Mouse (Mus musculus): ENCODE data around the gene Enpp1.
"Not testable (repeated sequence)": the region's sequence is repeated elsewhere in the genome, so short reads cannot be mapped to it uniquely, and the experiment has no call there.

Gene Enpp1

DNA sequence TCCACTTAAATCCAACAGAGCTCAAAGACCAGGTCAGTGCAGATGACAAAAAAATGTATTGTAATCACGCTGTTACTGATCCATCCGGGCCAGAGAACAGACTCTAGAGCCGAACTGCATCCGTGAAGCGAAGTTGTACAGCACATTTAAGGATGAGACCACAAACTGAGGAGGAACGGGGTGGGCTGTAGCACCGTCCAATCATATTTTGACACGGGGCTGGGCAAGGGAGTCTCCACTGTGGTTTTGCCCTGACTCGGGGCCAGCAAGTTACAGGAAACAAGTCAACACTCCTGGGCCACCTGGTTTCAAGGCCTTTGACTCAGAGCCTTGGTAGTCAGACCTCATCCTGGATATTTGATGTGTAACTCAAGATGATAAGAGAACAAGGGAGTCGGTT is 76.1 kb downstream of the Enpp1 start:
- no peaks in the 10 kb centered on the region for H3K36me3 ChIP-seq (ENCODE audit: control insufficient read depth, insufficient read depth, low read length, poor library complexity, severe bottlenecking)
- H3K27me3 ChIP-seq (ENCODE audit: control insufficient read depth, insufficient read depth, low read length, poor library complexity, severe bottlenecking): no peaks in the 10 kb centered on the region
- peak; percentile 20 for DNase-seq (ENCODE audit: low read depth, low spot score)

- peak; percentile 39 for DNase-seq (ENCODE audit: low read depth, low spot score)
- no peaks in the 10 kb centered on the region for H3K27me3 ChIP-seq (ENCODE audit: control insufficient read depth, insufficient read depth, low read length, poor library complexity, severe bottlenecking)
- no peaks in the 10 kb centered on the region for H3K36me3 ChIP-seq (ENCODE audit: control insufficient read depth, insufficient read depth, low read length, poor library complexity, severe bottlenecking)
Measured at GRCm38 (mm10) chr10:24635331-24635815, 76.6 kb downstream of the Enpp1 start.

GRCm38 (mm10) chr10:24634288-24634687 is 77.7 kb downstream of the Enpp1 start:
- Histone ChIP-seq H3K36me3 (ENCODE audit: control insufficient read depth, insufficient read depth, low read length, poor library complexity, severe bottlenecking) (no peaks in the 10 kb centered on the region), H3K27me3 (ENCODE audit: control insufficient read depth, insufficient read depth, low read length, poor library complexity, severe bottlenecking) (no peaks in the 10 kb centered on the region)
- no peak for DNase-seq (ENCODE audit: low read depth, low spot score)

DNA sequence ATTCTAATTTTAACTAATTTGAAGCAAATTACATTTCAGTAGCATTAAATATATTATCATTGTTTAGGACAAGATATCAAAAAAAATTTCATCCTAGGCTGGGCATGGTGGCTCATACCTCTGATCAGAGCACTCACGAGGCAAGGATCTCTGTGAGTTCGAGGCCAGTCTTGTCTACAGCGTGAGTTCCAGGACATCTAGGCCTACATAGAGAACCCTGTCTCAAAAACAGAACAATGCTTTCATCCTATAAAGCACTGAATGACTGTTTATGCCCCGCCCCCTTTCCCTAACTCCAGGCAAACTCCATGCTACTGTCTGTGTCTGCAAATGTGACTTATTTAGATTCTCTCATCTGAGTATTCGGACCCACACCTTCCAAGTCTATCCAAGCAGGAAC is 80.8 kb downstream of the Enpp1 start:
- no peak for DNase-seq (ENCODE audit: low read depth, low spot score)
- no peaks in the 10 kb centered on the region for H3K27me3 ChIP-seq (ENCODE audit: control insufficient read depth, insufficient read depth, low read length, poor library complexity, severe bottlenecking)
- no peaks in the 10 kb centered on the region for H3K36me3 ChIP-seq (ENCODE audit: control insufficient read depth, insufficient read depth, low read length, poor library complexity, severe bottlenecking)

GRCm38 (mm10) chr10:24630469-24631081 is 81.4 kb downstream of the Enpp1 start:
- Histone ChIP-seq H3K36me3 (ENCODE audit: control insufficient read depth, insufficient read depth, low read length, poor library complexity, severe bottlenecking) (no peaks in the 10 kb centered on the region), H3K27me3 (ENCODE audit: control insufficient read depth, insufficient read depth, low read length, poor library complexity, severe bottlenecking) (no peaks in the 10 kb centered on the region)
- DNase-seq (ENCODE audit: low read depth, low spot score): peak; percentile 77

GRCm38 (mm10) chr10:24629086-24629720 is 82.8 kb downstream of the Enpp1 start:
- H3K27me3 ChIP-seq (ENCODE audit: control insufficient read depth, insufficient read depth, low read length, poor library complexity, severe bottlenecking): no peaks in the 10 kb centered on the region
- no peaks in the 10 kb centered on the region for H3K36me3 ChIP-seq (ENCODE audit: control insufficient read depth, insufficient read depth, low read length, poor library complexity, severe bottlenecking)

DNA sequence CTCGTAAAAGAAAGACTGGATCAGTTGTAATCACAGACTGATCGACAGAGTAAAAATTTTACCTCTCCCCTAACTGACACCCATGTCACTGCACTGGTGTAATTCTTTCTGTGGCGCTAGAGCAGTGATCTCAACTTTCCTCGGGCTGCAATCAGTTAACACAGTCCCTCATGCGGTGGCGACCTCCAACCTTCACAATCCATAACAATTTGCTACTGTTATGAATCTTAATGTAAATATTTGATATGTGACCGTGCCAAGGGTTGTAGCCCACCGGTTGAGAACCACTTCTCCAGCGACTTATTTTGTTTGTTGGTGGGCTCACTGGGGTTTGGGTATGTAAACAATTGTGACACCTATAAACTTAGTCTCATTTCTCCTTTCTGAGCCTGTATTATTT is 83.5 kb downstream of the Enpp1 start:
- no peak for DNase-seq (ENCODE audit: low read depth, low spot score)
- no peaks in the 10 kb centered on the region for H3K36me3 ChIP-seq (ENCODE audit: control insufficient read depth, insufficient read depth, low read length, poor library complexity, severe bottlenecking)
- H3K27me3 ChIP-seq (ENCODE audit: control insufficient read depth, insufficient read depth, low read length, poor library complexity, severe bottlenecking): no peaks in the 10 kb centered on the region

More at GRCm38 (mm10) chr10:24629086-24629720, 82.8 kb downstream of the Enpp1 start:
- DNase-seq (ENCODE audit: low read depth, low spot score): no peak

DNA sequence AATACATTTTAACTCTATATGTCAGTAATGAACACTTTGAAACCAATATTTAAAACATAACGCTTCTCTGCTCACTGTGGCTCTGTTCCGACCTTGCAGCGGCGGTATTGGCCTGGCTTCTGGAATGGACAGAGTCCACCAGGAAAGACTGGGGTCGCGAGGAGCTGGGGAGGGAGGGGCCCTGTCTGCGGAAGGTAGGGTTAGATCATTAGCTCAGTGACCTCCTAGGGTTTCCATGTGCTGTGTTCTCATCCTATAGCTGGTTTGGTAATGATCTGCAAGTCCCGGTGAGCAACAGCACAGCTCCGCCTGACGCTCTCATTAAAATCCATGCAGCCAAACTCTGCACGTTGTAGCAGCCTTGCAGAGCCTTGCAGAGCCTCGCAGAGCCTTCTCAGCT is 84.7 kb downstream of the Enpp1 start:
- H3K27me3 ChIP-seq (ENCODE audit: control insufficient read depth, insufficient read depth, low read length, poor library complexity, severe bottlenecking): no peaks in the 10 kb centered on the region
- no peaks in the 10 kb centered on the region for H3K36me3 ChIP-seq (ENCODE audit: control insufficient read depth, insufficient read depth, low read length, poor library complexity, severe bottlenecking)
- DNase-seq (ENCODE audit: low read depth, low spot score): no peak

GRCm38 (mm10) chr10:24625060-24625701 is 86.8 kb downstream of the Enpp1 start:
- peak; percentile 89 for DNase-seq (ENCODE audit: low read depth, low spot score)
- H3K27me3 ChIP-seq (ENCODE audit: control insufficient read depth, insufficient read depth, low read length, poor library complexity, severe bottlenecking): no peaks in the 10 kb centered on the region
- H3K36me3 ChIP-seq (ENCODE audit: control insufficient read depth, insufficient read depth, low read length, poor library complexity, severe bottlenecking): no peaks in the 10 kb centered on the region

DNA sequence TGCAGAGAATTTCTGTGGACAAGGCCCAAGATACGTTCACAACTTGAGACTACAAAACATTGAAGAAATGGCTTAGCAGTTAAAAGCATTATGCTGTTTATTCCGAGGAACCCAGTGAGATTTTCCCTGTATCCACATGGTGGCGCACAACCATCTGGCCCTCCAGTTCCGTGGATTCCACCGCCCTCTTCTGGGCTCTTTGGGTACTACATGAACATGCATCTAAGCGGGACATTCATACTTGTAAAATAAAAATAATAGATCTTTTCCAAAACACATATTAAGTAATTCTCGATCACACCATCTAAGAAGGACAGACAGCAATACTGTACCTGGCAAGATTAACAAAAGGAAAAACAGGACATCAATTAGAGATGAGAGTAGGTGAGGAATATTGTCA is 89.4 kb downstream of the Enpp1 start:
- Histone ChIP-seq H3K36me3 (ENCODE audit: control insufficient read depth, insufficient read depth, low read length, poor library complexity, severe bottlenecking) (no peaks in the 10 kb centered on the region), H3K27me3 (ENCODE audit: control insufficient read depth, insufficient read depth, low read length, poor library complexity, severe bottlenecking) (no peaks in the 10 kb centered on the region)
- DNase-seq (ENCODE audit: low read depth, low spot score): peak; percentile 90

DNA sequence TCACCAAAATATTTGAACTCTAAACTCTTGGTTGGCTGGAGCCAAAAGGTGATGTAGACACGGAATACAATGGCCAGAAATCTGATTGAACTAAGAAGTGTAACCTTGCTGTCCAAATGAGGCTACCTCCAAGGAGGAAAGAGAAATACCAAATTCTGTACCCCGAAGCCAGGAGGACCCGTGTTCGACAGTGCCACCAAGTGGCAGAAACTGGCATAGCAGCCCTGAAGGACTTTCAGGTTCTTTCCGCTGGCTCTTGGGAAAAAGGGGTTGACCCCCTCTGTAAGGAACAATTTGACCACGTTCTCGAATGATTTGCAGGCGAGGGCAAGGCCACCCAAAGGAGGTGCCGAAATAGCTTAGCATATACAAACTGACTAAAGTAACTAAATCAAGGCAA is 90.4 kb downstream of the Enpp1 start:
- no peaks in the 10 kb centered on the region for H3K36me3 ChIP-seq (ENCODE audit: control insufficient read depth, insufficient read depth, low read length, poor library complexity, severe bottlenecking)
- peak; percentile 74 for DNase-seq (ENCODE audit: low read depth, low spot score)
- no peaks in the 10 kb centered on the region for H3K27me3 ChIP-seq (ENCODE audit: control insufficient read depth, insufficient read depth, low read length, poor library complexity, severe bottlenecking)

DNA sequence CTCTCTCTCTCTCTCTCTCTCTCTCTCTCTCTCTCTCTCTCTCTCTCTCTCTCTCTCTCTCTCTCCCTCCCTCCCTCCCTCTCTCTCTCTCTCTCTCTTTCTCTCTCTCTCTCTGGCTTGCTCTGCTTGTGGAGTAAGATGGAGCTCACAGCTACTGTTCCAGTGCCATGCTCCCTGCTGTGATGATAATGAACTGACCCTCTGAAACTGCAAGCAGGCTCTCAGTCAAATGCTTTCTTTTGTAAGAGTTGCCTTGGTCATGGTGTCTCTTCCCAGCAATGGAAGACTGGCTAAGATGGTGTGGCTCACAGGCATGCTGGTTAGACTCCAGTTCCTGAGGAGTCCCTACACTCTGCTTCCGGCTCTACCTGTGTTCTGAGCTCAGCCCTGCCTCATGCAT is 95.4 kb downstream of the Enpp1 start:
- not testable (repeated sequence) for H3K36me3 ChIP-seq (ENCODE audit: control insufficient read depth, insufficient read depth, low read length, poor library complexity, severe bottlenecking); H3K27me3 ChIP-seq (ENCODE audit: control insufficient read depth, insufficient read depth, low read length, poor library complexity, severe bottlenecking); DNase-seq (ENCODE audit: low read depth, low spot score)

GRCm38 (mm10) chr10:24615799-24616198 is 96.2 kb downstream of the Enpp1 start:
- Histone ChIP-seq H3K36me3 (ENCODE audit: control insufficient read depth, insufficient read depth, low read length, poor library complexity, severe bottlenecking) (no peaks in the 10 kb centered on the region), H3K27me3 (ENCODE audit: control insufficient read depth, insufficient read depth, low read length, poor library complexity, severe bottlenecking) (no peaks in the 10 kb centered on the region)
- no peak for DNase-seq (ENCODE audit: low read depth, low spot score)

DNA sequence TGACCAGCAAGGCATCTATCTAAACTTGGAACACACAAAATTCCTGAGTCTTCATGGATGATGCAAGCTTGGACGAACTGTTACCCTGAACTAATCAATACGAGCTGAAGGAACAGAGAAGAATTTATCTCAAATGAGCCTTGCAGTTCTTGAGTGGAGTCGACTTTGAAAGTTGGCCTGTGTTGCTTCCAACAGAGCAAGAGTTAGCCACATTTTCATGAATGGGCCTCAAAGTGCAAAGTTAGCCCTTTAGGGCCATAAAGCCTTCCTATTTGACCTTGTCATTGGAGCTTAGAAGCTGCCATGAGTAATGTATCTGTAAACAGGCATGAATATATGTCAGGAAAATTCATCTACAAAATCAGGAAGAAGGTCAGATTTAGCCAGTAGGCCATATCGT is 97.2 kb downstream of the Enpp1 start:
- Histone ChIP-seq H3K27me3 (ENCODE audit: control insufficient read depth, insufficient read depth, low read length, poor library complexity, severe bottlenecking) (no peaks in the 10 kb centered on the region), H3K36me3 (ENCODE audit: control insufficient read depth, insufficient read depth, low read length, poor library complexity, severe bottlenecking) (no peaks in the 10 kb centered on the region)
- no peak for DNase-seq (ENCODE audit: low read depth, low spot score)

- Histone ChIP-seq H3K36me3 (ENCODE audit: control insufficient read depth, insufficient read depth, low read length, poor library complexity, severe bottlenecking) (no peaks in the 10 kb centered on the region), H3K27me3 (ENCODE audit: control insufficient read depth, insufficient read depth, low read length, poor library complexity, severe bottlenecking) (no peaks in the 10 kb centered on the region)
- no peak for DNase-seq (ENCODE audit: low read depth, low spot score)
Measured at GRCm38 (mm10) chr10:24609766-24610165, 102.2 kb downstream of the Enpp1 start.

All from splenic B cell, adult 2 months (primary cell).